Comparison of ENCODE assay signal across 27 mouse cellular contexts in genomic region chr12:105794896-105795295, GRCm38 (mm10).
"Had no signal": no experiment of that assay in that cellular context is flagged by ENCODE, and none has a peak within 500 bp of the region (broad histone marks: within the 10 kb centered on the region; RNA-seq: fewer than 3 reads in every experiment).

No protein-coding gene starts in this region.

- DNase-seq: gastrocnemius, adult 2 months; gastrocnemius, postnatal 10 days; gastrocnemius, postnatal 25 days; heart, adult 11 months; heart, adult 2 months; heart, postnatal 10 days; heart, postnatal 4 days; kidney, adult 18-20 months; kidney, adult 8-10 months; kidney, postnatal 10 days; kidney, postnatal 25 days; kidney, postnatal 4 days; liver had no signal

- ATAC-seq: hindbrain, embryonic 16.5 days; inflammation-experienced regulatory T-cells, adult 6 months; intestine, embryonic 15.5 days; intestine, postnatal 0 days had no signal

- H3K4me1 ChIP-seq: hindbrain, embryonic 10.5 days; hindbrain, embryonic 12.5 days; intestine, embryonic 15.5 days; limb, embryonic 10.5 days; limb, embryonic 12.5 days had no signal

- H3K4me2 ChIP-seq: heart, embryonic 12.5 days; hindbrain, embryonic 12.5 days; hindbrain, embryonic 14.5 days; intestine, embryonic 15.5 days; limb, embryonic 12.5 days; liver, embryonic 11.5 days had no signal

- H3K9me3 ChIP-seq: heart, embryonic 10.5 days; heart, embryonic 12.5 days; hindbrain, embryonic 10.5 days; hindbrain, embryonic 12.5 days; intestine, embryonic 15.5 days; limb, embryonic 10.5 days; limb, embryonic 12.5 days had no signal

- H3K9ac ChIP-seq: heart, embryonic 12.5 days; hindbrain, embryonic 12.5 days; hindbrain, embryonic 14.5 days; intestine, embryonic 15.5 days; limb, embryonic 12.5 days had no signal

- H3K27me3 ChIP-seq: heart, embryonic 12.5 days; hindbrain, embryonic 12.5 days; intestine, embryonic 15.5 days; limb, embryonic 12.5 days had no signal

- H3K4me3 ChIP-seq: gastrocnemius, adult 2 months; heart, adult 2 months; heart, embryonic 10.5 days; heart, embryonic 12.5 days; hindbrain, embryonic 10.5 days; hindbrain, embryonic 12.5 days; intestine, embryonic 15.5 days; layer of hippocampus, adult 2 months; left cerebral cortex, adult 2 months; limb, embryonic 10.5 days; limb, embryonic 12.5 days had no signal

- H3K27ac ChIP-seq: gastrocnemius, adult 2 months; heart, adult 2 months; heart, embryonic 10.5 days; hindbrain, embryonic 10.5 days; hindbrain, embryonic 12.5 days; hindbrain, embryonic 14.5 days; intestine, embryonic 15.5 days; layer of hippocampus, adult 2 months; left cerebral cortex, adult 2 months; limb, embryonic 10.5 days; limb, embryonic 12.5 days had no signal
